Mouse (Mus musculus) naive thymus-derived CD4-positive, alpha-beta T cell, adult 2 months (primary cell): Measurements from ENCODE around the gene Zfp865.
A peak's percentile ranks its signal among the peaks of the same experiment; 100 is the strongest.

Source experiments
- DNase-seq: peaks from one replicate; pipeline ENCODE4 v3.0.0-alpha.2; 2011; ENCODE audit warnings: low read depth

Zfp865 gene

DNA sequence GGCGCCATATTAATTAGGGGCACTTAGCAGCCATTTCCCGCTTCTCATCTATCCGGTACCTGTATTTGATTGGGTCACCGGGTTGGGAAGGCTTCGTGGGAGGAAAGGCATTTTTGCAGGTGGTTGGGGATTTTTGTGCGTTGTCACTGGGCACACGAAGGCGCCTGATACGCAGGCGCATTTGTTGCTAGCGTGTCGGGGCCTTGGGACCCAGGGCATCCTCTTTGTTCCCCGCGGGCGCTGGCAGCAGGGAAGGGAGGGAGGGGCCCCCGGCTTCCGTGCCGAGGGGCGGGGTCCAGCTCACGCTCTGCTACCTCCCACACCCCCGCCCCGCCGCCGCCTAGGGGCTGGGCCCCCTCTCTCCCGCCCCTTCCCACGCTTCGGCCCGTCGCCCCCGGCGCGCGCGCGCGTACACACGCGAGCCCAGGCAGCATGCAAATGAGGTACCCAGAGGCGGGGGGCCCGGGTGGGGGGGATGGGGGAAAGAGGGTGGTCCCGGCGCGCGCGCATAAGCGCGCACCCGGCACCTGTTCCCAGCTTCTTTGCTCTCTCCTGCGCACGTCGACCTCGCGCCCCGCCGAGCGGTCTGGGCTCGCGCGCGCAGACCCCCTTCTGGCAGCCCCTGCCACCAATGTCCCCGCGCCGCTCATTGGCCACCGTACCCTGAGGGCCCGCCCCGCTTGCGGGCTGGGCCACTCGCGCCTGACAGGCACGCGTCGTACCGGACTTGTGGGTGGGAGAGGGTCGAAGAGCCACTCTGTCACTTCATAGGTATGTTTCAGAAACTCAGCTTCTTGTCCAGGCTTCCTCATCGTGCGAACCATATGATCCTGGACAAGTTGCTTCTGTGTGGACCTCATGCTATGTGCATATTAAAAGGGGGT, 4.8 kb upstream of the Zfp865 start, which contains the start of gene Gm44973:
Gene Gm44973, plus strand, starts transcription at position 379 of the 884 bp plus-strand sequence.
- peak; percentile 98 for DNase-seq

DNA sequence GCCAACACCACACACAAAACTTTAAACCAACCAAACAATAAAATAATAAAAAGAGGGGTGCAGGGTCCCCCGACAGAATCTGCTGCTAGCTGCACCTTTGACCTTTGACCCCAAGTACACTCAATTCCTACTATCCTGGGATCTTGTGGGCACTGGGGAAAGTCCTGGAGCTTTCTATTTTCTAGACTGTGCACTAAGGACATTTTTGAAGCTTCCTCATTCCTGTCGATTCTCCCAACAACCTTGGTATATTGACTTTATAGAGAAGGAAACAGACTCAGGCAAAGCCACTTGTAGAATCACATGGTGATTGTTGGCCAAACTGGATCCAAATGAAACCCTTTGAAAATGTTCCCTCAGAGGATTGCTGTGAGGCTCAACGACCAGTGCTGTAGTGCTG, 4.1 kb upstream of the Zfp865 start:
- peak; percentile 21 for DNase-seq

DNA sequence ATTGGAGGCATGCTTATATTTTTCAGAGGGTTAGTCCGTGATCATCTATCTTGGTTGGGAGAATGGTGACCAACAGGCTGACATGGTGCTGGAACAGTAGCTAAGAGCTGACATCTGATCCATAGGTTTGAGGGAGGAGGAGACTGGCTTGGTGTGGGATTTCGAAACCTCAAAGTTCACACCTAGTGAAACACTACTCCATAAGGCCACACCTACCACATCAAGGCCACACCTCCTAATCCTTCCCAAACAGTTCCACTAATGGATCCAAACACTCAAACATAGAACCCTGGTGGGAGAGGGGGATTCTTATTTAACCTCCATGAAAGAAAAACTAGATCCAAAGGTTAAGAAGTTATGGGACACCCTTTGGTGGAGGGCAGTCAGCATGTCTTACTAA, 3.3 kb upstream of the Zfp865 start:
- peak; percentile 23 for DNase-seq

DNA sequence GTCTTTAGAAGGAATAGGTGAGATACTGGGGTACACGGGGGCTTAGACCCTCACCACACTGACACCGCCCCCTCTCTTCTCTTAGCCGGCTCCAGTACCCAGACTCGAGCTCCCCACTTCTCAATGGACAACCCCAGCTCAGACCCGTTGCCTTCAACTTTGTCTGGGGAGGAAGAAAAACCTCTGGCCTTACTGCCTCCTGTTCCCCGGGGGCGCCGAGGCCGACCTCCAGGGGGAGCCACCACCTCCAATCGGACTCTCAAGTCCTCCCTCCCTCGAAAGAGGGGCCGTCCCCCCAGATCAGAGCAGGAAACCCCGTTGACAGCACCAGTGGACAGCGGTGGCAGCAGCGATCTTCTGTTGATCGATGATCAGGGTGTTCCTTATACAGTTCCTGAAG, 2.8 kb upstream of the Zfp865 start:
- DNase-seq, result peak; percentile 30

DNA sequence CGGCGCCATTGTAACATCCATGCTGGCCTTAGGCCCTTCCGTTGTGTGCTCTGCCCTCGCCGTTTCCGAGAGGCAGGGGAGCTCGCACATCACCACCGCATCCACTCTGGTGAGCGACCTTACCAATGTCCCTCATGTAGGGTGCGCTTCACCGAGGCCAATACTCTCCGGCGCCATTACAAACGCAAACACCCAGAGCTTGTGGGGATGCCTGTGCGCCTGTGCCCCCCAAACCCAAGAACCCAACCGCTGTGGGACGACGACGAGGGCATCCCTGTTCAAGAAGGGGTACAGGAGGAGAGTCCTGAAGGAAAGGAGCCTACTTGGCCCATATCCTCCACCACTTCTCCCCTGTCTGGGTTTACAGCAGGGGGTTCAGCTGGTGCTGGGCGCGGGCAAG, 2.2 kb upstream of the Zfp865 start:
- no peak for DNase-seq

DNA sequence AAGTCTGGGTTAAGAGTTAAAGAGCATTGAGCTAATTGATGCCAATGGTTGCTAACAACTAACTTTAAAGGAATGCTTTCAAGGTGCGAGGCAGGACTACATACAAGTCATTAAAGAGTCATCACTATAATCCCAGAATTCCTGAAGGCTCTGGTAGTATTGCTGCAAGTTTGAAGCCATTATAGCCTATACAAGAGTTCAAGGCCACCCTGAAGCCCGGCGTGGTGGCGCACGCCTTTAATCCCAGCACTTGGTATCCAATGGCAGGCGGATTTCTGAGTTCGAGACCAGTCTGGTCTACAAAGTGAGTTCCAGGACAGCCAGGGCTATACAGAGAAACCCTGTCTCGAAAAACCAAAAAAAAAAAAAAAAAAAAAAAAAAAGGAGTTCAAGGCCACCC, 600 bp upstream of the Zfp865 start:
- peak; percentile 32 for DNase-seq

DNA sequence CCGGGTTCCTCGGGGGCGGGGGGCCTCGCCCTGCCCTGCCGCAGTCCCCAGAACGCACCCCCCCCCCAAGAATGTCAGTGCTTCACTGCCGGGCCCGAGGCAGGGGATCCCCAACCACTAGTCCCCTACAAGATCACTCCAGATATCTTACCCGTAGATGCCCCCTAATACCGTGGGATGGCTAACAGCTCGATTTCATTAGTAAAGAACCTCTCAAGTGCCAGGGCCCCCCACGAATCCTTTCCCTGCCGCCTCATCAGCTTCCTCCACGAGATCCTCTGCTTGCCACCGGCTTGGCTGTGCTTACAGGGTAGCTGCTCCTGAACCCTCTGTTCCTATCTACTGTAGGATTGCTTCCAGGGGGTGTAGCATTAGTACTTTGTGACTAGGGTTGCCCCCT, 509 bp downstream of the Zfp865 start:
- DNase-seq, result no peak

DNA sequence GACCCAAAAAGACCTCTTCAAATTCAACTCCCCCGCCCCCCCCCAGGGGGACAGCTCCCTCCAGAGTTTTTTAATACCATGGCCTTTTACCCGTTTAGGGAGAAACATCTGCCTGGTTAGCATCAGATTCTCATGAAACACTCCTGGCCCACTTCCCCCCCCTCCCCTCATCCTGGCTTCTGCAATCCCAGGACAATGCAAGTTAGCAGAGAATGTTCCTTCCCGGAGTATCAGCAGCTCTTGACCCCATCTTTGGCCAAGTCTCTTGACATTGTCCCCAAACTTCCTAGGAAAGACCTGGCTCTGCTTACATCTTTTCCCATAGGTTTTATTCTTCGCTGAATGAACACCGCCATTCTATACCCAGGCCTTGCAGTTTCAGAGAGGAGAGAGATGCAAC, 1.0 kb downstream of the Zfp865 start:
- no peak for DNase-seq

DNA sequence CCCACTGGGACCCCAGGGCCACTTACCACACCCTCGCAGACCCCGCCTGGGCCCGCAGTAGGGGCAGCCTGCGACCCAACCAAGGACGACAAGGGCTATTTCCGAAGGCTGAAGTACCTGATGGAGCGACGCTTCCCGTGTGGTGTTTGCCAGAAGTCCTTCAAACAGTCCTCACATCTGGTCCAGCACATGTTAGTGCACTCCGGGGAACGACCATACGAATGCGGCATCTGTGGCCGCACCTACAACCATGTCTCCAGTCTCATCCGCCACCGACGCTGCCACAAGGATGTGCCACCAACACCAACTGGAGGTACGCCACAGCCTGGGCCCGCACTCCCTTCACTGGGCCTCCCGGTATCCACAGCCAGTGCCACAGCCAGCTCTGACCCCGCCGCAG, 9.4 kb downstream of the Zfp865 start:
- no peak for DNase-seq

DNA sequence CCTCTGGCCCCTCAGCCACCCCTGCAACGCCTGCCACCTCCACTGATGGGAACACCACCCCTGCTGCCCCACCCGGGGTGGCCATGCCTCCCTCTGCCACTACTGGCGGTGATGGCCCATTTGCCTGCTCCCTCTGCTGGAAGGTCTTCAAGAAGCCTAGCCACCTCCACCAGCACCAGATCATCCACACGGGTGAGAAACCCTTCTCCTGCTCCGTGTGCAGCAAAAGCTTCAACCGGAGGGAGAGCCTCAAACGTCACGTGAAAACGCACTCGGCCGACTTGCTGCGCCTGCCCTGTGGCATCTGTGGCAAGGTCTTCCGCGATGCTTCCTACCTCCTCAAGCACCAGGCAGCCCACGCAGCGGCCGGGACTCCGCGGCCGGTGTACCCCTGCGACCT, 9.8 kb downstream of the Zfp865 start:
- no peak for DNase-seq

DNA sequence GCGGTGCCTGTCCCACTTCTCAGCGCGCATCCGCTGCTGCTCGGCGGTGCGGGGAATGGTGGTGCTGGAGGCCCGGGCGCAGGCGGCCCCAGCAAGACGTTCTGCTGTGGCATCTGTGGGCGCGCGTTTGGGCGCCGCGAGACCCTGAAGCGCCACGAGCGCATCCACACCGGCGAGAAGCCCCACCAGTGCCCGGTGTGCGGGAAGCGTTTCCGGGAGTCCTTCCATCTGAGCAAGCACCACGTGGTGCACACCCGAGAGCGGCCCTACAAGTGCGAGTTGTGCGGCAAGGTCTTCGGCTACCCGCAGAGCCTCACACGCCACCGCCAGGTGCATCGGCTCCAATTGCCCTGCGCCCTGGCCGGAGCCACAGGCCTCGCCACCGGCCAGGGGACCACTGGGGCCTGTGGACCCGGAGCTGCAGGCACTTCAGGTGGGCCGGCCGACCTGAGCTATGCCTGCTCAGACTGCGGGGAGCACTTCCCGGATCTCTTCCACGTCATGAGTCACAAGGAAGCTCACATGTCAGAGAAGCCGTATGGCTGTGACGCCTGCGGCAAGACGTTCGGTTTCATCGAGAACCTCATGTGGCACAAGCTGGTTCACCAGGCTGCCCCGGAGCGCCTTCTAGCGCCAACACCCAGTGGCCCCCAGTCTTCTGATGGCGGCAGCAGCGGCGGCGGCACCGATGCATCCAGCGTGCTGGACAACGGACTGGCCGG, 10.5 kb downstream of the Zfp865 start:
- DNase-seq, result no peak

DNA sequence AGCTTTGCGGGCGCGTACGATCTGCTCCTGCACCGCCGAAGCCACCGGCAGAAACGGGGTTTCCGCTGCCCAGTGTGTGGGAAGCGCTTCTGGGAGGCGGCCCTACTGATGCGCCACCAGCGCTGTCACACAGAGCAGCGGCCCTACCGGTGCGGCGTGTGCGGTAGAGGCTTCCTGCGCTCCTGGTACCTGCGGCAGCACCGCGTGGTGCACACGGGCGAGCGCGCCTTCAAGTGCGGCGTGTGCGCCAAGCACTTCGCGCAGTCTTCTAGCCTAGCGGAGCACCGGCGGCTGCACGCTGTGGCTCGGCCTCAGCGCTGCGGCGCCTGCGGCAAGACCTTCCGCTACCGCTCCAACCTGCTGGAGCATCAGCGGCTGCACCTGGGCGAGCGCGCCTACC, 11.3 kb downstream of the Zfp865 start:
- DNase-seq, result no peak

DNA sequence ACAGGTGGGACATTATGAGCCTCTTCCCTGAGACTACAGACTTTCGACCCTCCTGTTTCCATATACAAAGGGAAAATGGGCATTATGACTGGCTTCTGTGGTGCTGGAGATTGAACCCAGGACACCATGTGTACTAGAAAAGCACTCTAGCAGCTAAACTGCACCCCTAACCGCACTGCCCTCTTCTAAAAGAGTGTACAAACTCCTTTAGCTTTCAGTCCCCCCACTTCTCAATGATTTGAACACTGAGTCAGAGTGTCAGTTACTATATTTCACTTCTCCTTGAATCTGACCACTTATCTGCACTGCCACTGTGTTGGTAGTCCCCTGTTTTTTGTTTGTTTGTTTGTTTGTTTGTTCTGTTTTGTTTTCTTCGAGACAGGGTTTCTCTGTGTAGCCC, 13.6 kb downstream of the Zfp865 start, which contains the start of gene 4632433K11Rik:
Gene 4632433K11Rik, plus strand, starts transcription at position 301 of the 400 bp plus-strand sequence.
- no peak for DNase-seq

DNA sequence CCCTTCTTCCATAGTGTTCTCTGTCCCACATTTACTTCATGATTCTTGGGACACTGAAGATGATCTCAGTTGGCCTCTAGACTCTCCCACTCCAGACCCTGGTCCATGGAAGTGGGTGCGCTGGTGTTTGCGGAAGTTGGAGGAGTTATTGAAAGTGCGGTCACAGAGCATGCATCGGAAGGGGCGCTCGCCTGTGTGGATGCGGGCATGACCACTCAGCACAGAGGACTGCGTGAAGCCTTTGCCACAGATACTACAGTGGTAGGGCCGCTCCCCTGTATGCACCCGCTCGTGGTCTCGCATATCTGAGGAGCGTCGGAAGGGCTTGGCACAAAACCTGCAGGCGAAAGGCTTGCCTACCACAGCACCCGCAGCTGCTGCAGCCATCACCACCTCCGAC, 15.5 kb downstream of the Zfp865 start:
- DNase-seq, result no peak

DNA sequence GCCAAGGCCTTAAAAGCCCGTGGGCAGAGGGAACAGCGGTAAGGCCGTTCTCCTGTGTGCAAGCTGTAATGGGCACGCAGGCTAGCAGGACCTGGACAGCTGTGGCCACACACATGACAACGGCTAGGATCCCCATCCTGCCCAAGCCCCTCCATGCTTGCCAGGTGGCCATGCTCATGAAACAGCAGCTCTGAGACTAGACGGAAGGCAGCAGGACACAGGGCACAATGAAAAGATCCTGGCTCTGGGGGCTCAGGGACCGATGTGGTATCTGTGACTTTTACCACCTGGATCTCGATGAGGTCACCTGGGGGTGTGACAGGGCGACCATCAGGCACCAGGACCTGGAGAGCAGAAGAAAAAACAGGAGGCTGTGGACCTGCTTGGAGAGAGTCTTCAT, 16.0 kb downstream of the Zfp865 start:
- DNase-seq, result no peak

DNA sequence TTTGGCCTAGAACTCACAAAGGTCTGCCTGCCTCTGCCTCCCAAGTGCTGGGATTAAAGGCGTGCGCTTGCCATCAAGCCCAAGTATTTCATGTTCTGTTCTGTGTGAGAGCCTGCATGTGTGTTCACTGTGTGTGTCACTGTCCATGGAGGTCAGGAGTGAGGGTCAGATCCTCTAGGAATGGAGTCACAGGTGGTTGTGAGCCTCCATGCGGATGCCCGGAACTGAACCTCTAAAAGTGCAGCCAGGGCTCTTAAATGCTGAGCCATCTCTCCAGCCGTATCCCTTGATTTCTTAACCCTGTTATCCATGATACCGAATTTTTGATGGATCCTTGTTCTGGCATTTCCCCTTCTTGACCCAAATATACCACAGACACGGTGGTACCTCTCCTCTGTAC, 16.9 kb downstream of the Zfp865 start:
- no peak for DNase-seq

DNA sequence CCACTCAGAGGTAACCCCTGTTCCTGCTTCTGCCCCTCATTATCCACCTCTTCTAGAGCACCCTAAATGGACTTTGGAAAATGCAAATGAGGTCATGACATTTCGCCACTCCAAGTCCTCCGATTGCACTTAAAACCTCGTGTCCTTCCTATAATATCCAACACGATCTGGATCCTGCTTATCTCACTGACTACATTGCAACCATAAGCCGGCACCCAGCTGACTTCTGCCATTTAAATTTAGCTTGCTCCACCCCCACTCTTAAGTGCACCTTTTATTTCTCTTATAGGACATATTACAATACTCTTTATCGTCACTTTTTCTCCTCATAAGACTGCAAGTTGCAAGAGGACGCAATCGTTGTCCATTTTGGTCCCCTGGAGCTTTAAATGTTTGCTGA, 17.3 kb downstream of the Zfp865 start:
- DNase-seq, result no peak

DNA sequence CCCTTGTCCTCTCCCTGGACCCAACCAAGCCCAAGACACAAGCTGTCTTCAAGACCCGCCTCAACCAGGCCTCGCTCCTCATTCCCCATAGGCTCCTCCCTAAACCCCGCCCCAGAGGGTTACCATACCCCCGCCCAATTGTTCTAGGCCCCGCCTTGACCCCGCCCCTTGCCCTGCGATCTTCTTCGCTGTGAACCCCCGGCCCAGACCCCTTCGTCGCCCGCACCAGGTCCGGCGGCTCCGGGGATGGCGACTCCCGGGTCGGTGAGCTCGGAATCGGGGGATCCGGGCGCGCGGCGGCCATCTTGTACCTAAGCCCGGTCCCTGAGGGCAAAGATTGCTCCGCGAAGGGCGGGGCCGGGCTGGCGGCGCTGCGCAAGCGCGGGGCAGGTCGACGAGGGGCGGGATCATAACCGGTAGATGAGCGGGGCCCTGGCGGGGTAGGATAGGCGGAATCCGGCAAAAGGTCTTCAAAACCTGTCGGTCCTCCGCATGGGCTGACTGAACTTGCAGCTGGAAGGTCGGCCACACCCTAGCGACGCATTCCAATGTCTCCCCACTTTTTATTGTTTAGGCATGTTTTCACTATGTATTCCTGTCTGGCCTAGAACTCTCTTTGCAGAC, 18.0 kb downstream of the Zfp865 start, which contains the start of gene Zfp784:
Gene Zfp784, minus strand, starts transcription at position 338 of the 624 bp plus-strand sequence.
- peak; percentile 96 for DNase-seq

DNA sequence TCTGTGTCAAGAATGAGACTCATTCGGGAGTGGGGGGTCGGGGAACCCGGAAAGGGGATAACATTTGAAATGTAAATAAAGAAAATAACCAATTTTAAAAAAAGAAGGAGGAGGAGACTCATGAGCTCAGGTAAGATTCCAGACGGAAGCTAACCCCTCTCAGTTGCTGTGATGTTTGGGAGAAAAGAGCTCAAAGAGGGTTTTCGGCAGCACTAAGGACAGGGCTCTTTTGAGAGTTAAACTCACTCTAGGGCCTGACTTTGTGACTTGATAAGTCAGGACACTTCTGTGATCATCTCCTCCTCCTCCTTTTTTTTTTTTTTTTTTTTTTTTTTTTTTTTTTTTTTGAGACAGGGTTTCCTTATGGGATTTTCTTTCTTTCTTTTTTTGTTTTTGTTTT, 18.8 kb downstream of the Zfp865 start:
- no peak for DNase-seq

DNA sequence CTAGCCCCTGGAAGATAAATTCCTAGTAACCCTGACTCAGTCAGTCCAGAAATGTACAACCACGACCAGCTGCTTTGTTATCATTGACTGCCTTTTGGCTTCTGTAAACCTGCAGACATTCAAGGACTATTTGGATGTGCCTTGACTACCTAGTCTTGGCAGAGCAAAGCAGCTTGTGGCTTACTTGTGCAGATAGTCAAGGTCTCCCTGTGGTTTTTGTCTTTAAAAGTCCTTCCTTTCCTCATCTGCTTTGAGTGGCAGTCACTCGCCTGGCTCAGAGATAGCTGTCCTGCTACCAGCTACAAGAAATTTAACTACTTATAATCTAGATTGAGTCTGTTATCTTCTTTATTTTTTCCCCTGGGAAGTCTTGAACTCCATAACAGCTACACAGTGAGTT, 24.8 kb downstream of the Zfp865 start:
- DNase-seq, result no peak

DNA sequence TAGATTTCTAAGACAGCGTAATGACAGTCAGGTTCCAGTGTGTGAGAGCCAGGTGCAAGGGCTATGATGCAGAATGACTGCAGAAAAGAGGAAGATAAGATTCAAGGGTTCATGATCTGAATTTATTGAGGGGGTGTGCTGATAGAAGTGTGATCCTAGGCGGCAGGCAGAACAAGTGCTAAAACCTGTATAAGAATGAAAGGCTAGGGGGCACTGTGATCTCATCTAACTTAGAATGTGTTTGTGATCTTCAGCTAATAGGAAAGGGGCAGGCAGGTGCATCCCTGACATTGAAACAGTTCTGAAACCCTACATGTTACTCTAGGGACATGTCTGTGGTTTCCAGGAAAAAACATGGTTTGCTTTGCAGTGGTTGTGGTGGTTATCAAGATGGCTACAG, 25.9 kb downstream of the Zfp865 start:
- DNase-seq, result no peak

DNA sequence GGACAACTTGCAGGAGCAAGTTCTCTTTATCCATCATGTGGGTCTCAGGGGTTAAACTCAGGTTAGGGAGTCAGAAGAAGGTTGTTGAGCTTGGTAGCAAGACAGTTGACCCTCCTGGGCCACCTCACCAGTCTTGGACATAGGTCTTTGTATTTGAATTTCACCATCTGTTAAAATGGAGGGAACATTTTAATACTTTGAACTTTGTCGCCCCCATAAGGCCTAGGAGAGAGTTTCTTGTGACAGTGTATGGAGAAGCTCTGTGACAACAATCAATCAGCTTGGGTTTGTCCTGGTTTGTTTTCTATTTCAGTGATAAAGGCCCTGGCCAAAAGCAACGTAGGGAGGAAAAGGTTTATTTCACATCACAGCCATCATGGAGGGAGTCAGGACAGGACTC, 27.1 kb downstream of the Zfp865 start:
- DNase-seq, result peak; percentile 78
